Mouse (Mus musculus) stomach, embryonic 15.5 days (tissue): ENCODE results near the gene Vamp2. TPM values are rescaled to one million over a fixed set of nuclear protein-coding genes. Genes with fewer than 3 reads are reported as not detected.

Experiments used
- ATAC-seq: fragments of 200-750 bp; cut with Nextera tagmentation; 2 replicates; pipeline ENCODE4 v1.8.0; 2017; ENCODE audit warnings: low read depth, moderate number of reproducible peaks, moderate TSS enrichment; ENCODE audit not compliant: insufficient read depth, low FRiP score
- H3K27ac ChIP-seq: fragments of 300-500 bp; sonication (generic); 2 replicates; pipeline ENCODE4 v1.5.1; 2015; ENCODE audit warnings: mild to moderate bottlenecking, inconsistent platforms
- H3K27me3 ChIP-seq: fragments of 300-500 bp; sonication (generic); replicated peaks from 2 replicates; pipeline ENCODE4 v1.6.1; 2015; ENCODE audit warnings: inconsistent platforms
- H3K36me3 ChIP-seq: fragments of 300-500 bp; sonication (generic); 2 replicates; pipeline ENCODE4 v1.6.1; 2015; ENCODE audit warnings: inconsistent platforms
- H3K4me1 ChIP-seq: fragments of 300-500 bp; sonication (generic); 2 replicates; pipeline ENCODE4 v1.6.1; 2015; ENCODE audit warnings: inconsistent platforms
- H3K4me2 ChIP-seq: fragments of 300-500 bp; sonication (generic); 2 replicates; pipeline ENCODE4 v1.6.1; 2015; ENCODE audit warnings: mild to moderate bottlenecking, inconsistent platforms
- H3K4me3 ChIP-seq: fragments of 300-500 bp; sonication (generic); replicated peaks from 2 replicates; pipeline ENCODE4 v1.5.1; 2015; ENCODE audit warnings: inconsistent platforms
- H3K9ac ChIP-seq: fragments of 300-500 bp; sonication (generic); 2 replicates; pipeline ENCODE4 v1.6.1; 2015; ENCODE audit warnings: inconsistent platforms
- H3K9me3 ChIP-seq: fragments of 300-500 bp; sonication (generic); 2 replicates; pipeline ENCODE4 v1.6.1; 2016; ENCODE audit warnings: inconsistent platforms
- WGBS: fragments of 180-500 bp; shearing (Covaris S2); methylation state at CpG from one replicate; pipeline ENCODE4 v1.1.7; 2015; 5-methylcytosine and 5-hydroxymethylcytosine counted together
- polyA plus RNA-seq: library from polyadenylated mRNA; unstranded; fragments of >200 nt; fragmentation: Nextera tagmentation; extraction: Ambion mirVana; gene quantifications from 2 replicates; pipeline ENCODE4 v1.2.1, GENCODE M21; 2015

Vamp2 gene
- polyA plus RNA-seq, 1 experiment from 2014 or later: 68.5 TPM

GRCm38 (mm10) chr11:69123056-69123692, 34.9 kb downstream of the Vamp2 start:
- no peak for ATAC-seq
- Histone ChIP-seq H3K9ac (peak overlapping the region; percentile 63), H3K4me2 (peak overlapping the region; percentile 95), H3K9me3 (no peaks in the 10 kb centered on the region), H3K27ac (peak overlapping the region; percentile 94), H3K4me1 (peaks cover 37% of the 10 kb centered on the region), H3K27me3 (no peaks in the 10 kb centered on the region), H3K4me3 (peak overlapping the region; percentile 82), H3K36me3 (no peaks in the 10 kb centered on the region)
- under 1% methylated on average over 29 of the region's 29 CpGs for WGBS

- Histone ChIP-seq H3K4me2 (peak overlapping the region; percentile 95), H3K4me1 (peaks cover 35% of the 10 kb centered on the region), H3K27ac (peak overlapping the region; percentile 80), H3K27me3 (no peaks in the 10 kb centered on the region), H3K9ac (peak overlapping the region; percentile 57; the same call in 1 of the 2 replicates), H3K4me3 (peak overlapping the region; percentile 82), H3K9me3 (no peaks in the 10 kb centered on the region), H3K36me3 (no peaks in the 10 kb centered on the region)
- peak; percentile 59 for ATAC-seq
- WGBS: under 1% methylated on average over 31 of the region's 31 CpGs
Measured at GRCm38 (mm10) chr11:69123693-69124497, 35.6 kb downstream of the Vamp2 start.

- Histone ChIP-seq H3K36me3 (no peaks in the 10 kb centered on the region), H3K9ac (no peak overlapping the region), H3K27ac (peak overlapping the region; percentile 80; the same call in 1 of the 2 replicates), H3K9me3 (no peaks in the 10 kb centered on the region), H3K27me3 (no peaks in the 10 kb centered on the region), H3K4me2 (peak overlapping the region; percentile 95), H3K4me3 (no peak overlapping the region; the same call in 1 of the 2 replicates), H3K4me1 (peaks cover 30% of the 10 kb centered on the region)
- ATAC-seq: no peak; the same call in 1 of the 2 replicates
- 0% methylated on average over 3 of the region's 3 CpGs for WGBS
Measured at GRCm38 (mm10) chr11:69124498-69124847, 36.2 kb downstream of the Vamp2 start.

- H3K27ac ChIP-seq: peak overlapping the region; percentile 76; the same call in 1 of the 2 replicates
- H3K4me1 ChIP-seq: peaks cover 24% of the 10 kb centered on the region
- H3K4me3 ChIP-seq: peak overlapping the region; percentile 62
- ATAC-seq: peak; percentile 34
- under 1% methylated on average over 24 of the region's 24 CpGs for WGBS
- H3K27me3 ChIP-seq: no peaks in the 10 kb centered on the region
- peak overlapping the region; percentile 30; the same call in 1 of the 2 replicates for H3K9ac ChIP-seq
- peak overlapping the region; percentile 92 for H3K4me2 ChIP-seq
- H3K36me3 ChIP-seq: no peaks in the 10 kb centered on the region
- no peaks in the 10 kb centered on the region for H3K9me3 ChIP-seq
Measured at GRCm38 (mm10) chr11:69125041-69125851, 37.0 kb downstream of the Vamp2 start.

GRCm38 (mm10) chr11:69125852-69125918, 37.4 kb downstream of the Vamp2 start, which contains the start of gene Aloxe3:
Gene Aloxe3 (plus strand): TSS chr11:69125896.
- H3K4me1 ChIP-seq: peaks cover 21% of the 10 kb centered on the region
- ATAC-seq: no peak
- peak within 1 kb of the TSS; percentile 92 for H3K4me2 ChIP-seq
- H3K27me3 ChIP-seq: no peaks in the 10 kb centered on the region
- 5% methylated on average over 3 of the region's 3 CpGs for WGBS
- no peaks in the 10 kb centered on the region for H3K9me3 ChIP-seq
- H3K36me3 ChIP-seq: no peaks in the 10 kb centered on the region
- H3K9ac ChIP-seq: peak within 1 kb of the TSS; percentile 30; the same call in 1 of the 2 replicates
- H3K4me3 ChIP-seq: peak within 1 kb of the TSS; percentile 62
- H3K27ac ChIP-seq: peak within 1 kb of the TSS; percentile 76; the same call in 1 of the 2 replicates

GRCm38 (mm10) chr11:69125919-69126705, 37.8 kb downstream of the Vamp2 start:
- Histone ChIP-seq H3K27me3 (no peaks in the 10 kb centered on the region), H3K9ac (peak overlapping the region; percentile 30; the same call in 1 of the 2 replicates), H3K9me3 (no peaks in the 10 kb centered on the region), H3K4me2 (peak overlapping the region; percentile 92), H3K27ac (peak overlapping the region; percentile 76; the same call in 1 of the 2 replicates), H3K4me3 (peak overlapping the region; percentile 62), H3K36me3 (no peaks in the 10 kb centered on the region), H3K4me1 (peaks cover 17% of the 10 kb centered on the region; the same call in 1 of the 2 replicates)
- WGBS: 13% methylated on average over 20 of the region's 20 CpGs
- no peak for ATAC-seq

- 46% methylated on average over 2 of the region's 2 CpGs for WGBS
- ATAC-seq: no peak
- peaks cover 11% of the 10 kb centered on the region; the same call in 1 of the 2 replicates for H3K4me1 ChIP-seq
- H3K9ac ChIP-seq: no peak overlapping the region
- no peak overlapping the region for H3K27ac ChIP-seq
- H3K4me2 ChIP-seq: peak overlapping the region; percentile 92
- no peaks in the 10 kb centered on the region for H3K36me3 ChIP-seq
- H3K4me3 ChIP-seq: 0 out of 2 replicates have a peak overlapping the region, but pooled peaks have one; percentile 62
- no peaks in the 10 kb centered on the region for H3K9me3 ChIP-seq
- no peaks in the 10 kb centered on the region for H3K27me3 ChIP-seq
Measured at GRCm38 (mm10) chr11:69126706-69127095, 38.4 kb downstream of the Vamp2 start.

- no peak for ATAC-seq
- no peak overlapping the region for H3K27ac ChIP-seq
- WGBS: 59% methylated on average over 8 of the region's 8 CpGs
Measured at GRCm38 (mm10) chr11:69128426-69129122, 40.3 kb downstream of the Vamp2 start.

GRCm38 (mm10) chr11:69133566-69133922, 45.3 kb downstream of the Vamp2 start:
- Histone ChIP-seq H3K27ac (no peak overlapping the region), H3K9ac (peak overlapping the region; percentile 2; the same call in 1 of the 2 replicates), H3K27me3 (no peaks in the 10 kb centered on the region; the same call in 1 of the 2 replicates), H3K4me2 (peak overlapping the region; percentile 82), H3K4me1 (peaks cover 15% of the 10 kb centered on the region), H3K36me3 (no peaks in the 10 kb centered on the region), H3K9me3 (no peaks in the 10 kb centered on the region), H3K4me3 (peak overlapping the region; percentile 44)
- no peak for ATAC-seq
- WGBS: 18% methylated on average over 5 of the region's 5 CpGs

More at GRCm38 (mm10) chr11:69128426-69129122, 40.3 kb downstream of the Vamp2 start:
- H3K4me2 ChIP-seq: no peak overlapping the region
- H3K27me3 ChIP-seq: no peaks in the 10 kb centered on the region; the same call in 1 of the 2 replicates
- H3K9me3 ChIP-seq: no peaks in the 10 kb centered on the region
- 0 out of 2 replicates have a peak, but pooled peaks cover 9% of the 10 kb centered on the region for H3K4me1 ChIP-seq
- H3K9ac ChIP-seq: no peak overlapping the region
- H3K4me3 ChIP-seq: no peak overlapping the region
- H3K36me3 ChIP-seq: no peaks in the 10 kb centered on the region

- WGBS: 2% methylated on average over 34 of the region's 34 CpGs
- peak; percentile 79 for ATAC-seq
- Histone ChIP-seq H3K4me3 (peak overlapping the region; percentile 44), H3K27me3 (no peaks in the 10 kb centered on the region; the same call in 1 of the 2 replicates), H3K27ac (no peak overlapping the region), H3K9me3 (no peaks in the 10 kb centered on the region), H3K36me3 (no peaks in the 10 kb centered on the region), H3K4me1 (peaks cover 15% of the 10 kb centered on the region), H3K4me2 (peak overlapping the region; percentile 82), H3K9ac (peak overlapping the region; percentile 2; the same call in 1 of the 2 replicates)
Measured at GRCm38 (mm10) chr11:69133923-69134621, 45.8 kb downstream of the Vamp2 start.
